Mouse (Mus musculus) megakaryocyte-erythroid progenitor cell, adult 5-6 weeks (primary cell): ENCODE data around the gene Mfsd4b1. TPM values are rescaled to one million over a fixed set of nuclear protein-coding genes. Genes with fewer than 3 reads are reported as not detected.
"Not testable (repeated sequence)": the region's sequence is repeated elsewhere in the genome, so short reads cannot be mapped to it uniquely, and the experiment has no call there.

Experiments used
- ATAC-seq: replicated peaks from 2 replicates; pipeline ENCODE4 v1.8.0; 2016; ENCODE audit warnings: mild to moderate bottlenecking, inconsistent platforms; ENCODE audit not compliant: severe bottlenecking, poor library complexity, low FRiP score, low TSS enrichment
- total RNA-seq, 2 experiments: library from RNA; stranded (forward) in 1 of 2; stranded (reverse) in 1 of 2; fragments of 200-1000, 215-1000 nt in 1 of 2; fragments of >200 nt in 1 of 2; fragmentation: Nextera tagmentation in 1 of 2; gene quantifications; 2 replicates each; pipeline ENCODE4 v1.2.3; 2014 to 2017

Mfsd4b1 gene
- total RNA-seq, 2 experiments from 2014 or later, result not detected

DNA sequence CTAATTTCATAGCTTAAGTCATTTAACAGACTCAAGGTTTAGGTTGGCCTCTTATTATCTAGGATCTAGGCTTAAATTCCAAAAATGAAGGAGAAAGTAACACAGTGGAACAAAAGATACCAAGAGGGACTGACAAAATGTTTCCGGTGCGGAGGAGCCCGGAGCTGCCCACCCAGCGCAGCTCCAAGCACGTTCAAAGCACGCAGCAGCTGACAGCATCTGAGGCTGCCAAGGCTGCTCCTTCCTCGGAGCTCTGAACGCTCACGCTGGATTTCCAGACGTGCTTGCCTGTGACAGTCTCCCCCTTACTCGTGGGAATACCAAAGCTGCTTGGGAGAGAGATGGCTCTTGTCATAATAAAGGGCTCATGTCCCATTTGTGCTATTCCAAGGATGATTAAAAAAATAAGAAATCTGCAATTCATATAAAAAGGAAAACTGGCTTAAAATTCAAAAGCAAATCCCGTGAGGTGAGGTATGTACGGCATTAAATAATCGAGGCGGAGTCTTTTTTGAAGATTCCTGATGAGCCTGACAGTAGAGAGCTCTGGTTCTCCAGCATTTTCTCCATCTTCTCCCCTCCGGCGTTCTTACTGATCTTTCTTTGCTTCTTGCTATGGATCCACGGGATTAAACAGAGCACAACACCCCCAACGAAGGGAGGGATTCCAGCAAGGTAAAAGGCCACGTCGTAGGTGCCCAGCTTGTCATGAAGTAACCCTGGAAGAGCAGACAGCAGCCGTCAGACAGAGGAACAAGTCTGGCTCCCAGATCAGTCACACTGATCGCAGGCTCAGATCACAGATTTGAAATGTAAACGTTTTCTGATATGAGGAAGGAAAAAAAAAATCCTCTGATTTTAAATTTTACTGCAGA, 11.9 kb upstream of the Mfsd4b1 start:
- ATAC-seq, result no peak

DNA sequence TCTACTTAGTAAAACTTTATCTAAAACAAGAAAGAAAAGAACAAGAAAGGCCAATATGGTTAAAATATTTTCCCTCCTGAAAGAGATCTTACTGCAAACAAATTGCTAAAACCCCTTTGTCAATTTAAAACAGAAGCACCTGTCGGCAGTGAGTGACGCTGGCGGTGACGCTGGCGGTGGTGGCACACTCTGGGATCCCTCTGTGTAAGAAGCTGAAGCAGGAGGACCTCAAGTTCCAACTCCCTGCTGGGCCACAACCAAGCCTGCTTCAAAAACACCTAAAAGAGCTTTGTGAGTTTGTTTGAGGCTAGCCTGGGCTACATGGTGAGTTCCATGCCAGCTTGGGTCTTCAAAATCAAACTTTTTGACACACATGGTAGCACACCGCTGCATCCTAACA, 9.9 kb upstream of the Mfsd4b1 start:
- ATAC-seq, result no peak

DNA sequence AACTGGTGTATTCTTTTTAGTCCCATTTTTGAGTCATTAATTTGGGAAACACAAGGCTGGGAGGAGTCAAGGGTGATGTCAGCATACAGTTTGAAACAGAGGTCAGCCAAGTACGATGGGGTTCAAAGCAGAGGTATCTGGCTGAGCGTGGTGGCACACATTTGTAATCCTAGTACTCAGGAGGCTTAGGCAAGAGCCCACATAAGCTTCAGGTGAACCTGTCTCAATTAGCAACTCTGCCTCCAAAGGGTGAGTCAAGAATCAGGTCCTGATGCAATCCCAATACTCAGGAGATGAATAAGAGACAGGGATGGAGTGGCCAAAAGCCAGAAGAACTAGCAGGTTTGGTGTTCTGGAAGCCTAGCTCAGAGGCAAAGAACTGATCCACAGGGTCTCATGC, 7.8 kb upstream of the Mfsd4b1 start:
- no peak for ATAC-seq

DNA sequence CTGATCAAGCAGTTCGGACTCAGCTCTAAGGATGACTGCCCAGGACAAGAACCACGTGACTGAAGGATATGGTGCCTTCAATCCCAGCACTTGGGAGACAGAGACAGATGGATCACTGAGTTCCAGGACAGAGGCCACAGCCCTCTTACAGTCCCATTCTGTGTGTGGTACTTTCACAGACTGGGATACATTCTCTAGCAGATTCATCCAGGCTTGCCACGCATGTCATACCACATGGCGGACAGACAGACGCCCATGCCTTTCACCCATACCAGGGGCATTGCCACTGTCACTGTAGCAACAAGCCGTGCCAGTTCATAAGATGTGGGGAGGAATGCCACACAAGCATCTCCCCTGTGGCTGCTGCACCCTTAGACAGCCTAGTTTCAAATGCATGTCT, 5.6 kb upstream of the Mfsd4b1 start:
- ATAC-seq, result no peak

DNA sequence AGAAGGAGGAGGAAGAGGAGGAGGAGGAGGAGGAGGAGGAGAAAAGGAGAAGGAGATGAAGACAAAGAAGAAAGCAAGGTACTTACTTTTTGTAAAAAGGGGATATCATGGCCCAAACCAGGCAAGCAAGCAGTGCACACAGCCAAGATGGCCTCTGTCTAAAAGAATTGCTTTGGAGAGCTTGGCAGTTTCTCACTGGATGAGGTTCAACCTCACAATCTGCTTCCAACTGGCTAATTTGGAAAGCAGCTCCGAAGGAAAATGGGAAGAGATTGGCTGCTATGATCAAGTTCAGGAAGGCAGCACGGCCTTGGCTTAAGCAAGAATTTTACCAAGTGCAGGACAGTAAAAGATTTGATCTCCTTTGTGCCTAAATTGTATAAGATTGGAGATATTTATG, 4.5 kb upstream of the Mfsd4b1 start:
- no peak for ATAC-seq

DNA sequence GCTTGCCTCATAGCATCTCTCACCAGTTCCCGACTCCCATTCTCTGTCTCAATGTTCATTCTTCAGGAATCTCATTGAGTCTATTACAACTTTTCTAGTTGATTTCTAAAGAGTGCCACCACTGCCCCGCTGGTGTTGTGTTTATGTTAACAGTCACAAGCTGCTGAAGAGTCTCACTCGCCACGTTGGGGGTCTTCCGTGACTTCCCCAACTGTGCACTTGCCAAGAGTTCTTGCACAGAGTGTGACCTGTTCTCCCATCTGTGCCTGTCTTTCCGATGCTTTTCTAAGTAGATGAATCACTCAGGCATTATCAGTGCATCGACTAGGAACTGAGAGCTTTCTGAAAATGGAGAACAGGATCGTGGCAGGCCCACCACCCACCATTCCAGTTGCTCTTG, 3.0 kb upstream of the Mfsd4b1 start:
- ATAC-seq, result no peak

DNA sequence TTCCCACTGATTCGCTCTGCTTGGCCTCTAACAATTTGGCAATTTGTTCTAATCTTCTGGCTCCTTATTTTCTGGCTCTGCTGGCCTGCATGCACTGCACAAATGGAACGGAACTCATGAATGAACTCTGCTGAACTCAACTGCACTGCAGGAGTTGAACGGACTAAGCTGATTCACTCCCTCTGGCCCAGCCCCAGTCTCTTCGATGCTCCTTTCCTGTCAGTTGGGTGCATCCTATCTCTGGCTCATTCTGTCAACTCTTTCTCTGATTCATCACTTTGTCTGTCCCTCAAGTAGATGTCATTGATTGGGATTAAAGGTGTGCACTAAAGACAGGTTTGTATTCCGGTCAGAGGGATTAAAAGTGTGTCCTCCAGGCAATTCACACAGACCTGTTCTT, 1.5 kb upstream of the Mfsd4b1 start:
- ATAC-seq, result no peak

DNA sequence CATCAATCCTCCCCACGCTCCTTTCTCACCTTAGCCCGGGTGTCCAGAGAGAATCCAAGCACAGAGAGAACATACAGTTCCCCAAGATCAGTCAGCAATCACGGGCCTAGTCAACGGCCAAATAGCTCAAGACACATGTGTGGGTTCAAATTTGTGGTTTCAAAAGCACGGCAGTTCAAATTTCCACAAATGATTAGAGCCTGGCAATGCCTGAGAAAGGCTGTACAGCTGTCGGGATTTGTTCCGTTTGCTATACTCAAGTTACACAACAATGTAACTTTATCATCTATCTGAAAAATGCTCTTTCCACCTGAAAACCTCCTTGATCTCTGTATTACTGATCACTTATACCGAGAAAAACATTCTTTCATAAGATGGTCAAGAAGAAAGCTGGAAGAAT, 492 bp upstream of the Mfsd4b1 start:
- ATAC-seq, result no peak

DNA sequence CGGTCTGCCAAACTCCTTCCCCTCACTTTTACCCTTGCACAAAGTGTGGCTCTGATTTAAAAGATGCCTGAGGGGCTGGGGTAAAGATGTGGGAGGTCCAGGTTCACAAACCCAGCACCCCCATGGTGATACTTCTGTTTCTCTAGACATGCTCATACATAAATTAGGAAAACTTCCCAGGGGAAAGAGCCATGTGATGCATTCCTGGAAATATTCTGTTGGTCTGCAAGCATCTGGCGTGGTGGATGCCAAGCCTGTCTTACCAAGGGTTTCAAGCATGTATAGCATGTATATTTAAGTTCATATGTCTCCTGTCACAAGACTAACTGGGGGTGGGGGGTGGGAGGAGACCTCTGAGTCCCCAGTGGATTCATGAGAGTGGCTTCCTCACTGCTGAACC, 4.7 kb downstream of the Mfsd4b1 start:
- no peak for ATAC-seq

DNA sequence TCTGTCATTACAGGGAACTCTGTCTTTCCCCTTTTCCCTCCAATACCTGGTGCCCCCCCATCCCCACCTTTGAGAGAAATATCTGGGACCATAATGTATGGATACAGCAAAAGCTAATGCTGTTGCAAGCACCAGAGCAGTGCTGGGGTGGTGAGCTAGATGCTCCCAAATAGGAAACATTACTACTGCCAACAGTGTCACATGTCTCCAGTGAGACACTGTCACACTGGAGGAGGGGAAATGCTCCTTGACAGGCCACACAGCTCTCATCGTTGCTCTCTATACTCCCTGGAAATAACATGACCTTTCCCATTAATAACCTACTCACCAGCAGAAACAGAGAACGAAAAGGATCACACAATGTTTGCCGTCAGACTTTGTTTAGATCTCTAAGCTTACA, 5.6 kb downstream of the Mfsd4b1 start:
- no peak for ATAC-seq

DNA sequence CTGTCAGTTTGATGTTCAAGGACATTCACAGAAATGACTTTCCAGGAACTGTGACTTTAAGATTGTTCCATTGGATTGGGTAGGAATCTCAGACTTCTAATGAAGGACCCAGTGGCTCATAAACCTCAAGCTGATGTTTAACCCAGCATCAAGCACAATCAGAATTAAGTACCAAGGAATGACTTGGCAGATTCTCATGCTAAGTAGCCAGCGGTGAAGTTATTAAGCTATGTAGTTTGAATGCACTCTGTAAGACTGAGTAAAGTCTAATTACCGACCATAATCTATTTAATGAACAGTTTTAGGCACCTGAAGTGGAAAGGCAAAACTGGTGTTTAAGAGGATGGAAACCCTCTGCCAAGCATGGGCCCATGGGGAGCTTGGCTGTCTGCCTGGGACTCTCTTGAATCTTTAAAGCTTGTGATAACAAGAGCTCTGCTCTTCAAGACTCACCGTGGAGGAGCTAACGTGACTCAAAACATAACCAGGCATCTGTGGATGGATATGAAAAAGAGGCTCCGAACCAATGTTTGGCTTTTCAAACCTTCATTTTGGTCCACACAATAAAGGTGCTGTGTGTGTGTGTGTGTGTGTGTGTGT, 6.7 kb downstream of the Mfsd4b1 start:
- no peak for ATAC-seq

DNA sequence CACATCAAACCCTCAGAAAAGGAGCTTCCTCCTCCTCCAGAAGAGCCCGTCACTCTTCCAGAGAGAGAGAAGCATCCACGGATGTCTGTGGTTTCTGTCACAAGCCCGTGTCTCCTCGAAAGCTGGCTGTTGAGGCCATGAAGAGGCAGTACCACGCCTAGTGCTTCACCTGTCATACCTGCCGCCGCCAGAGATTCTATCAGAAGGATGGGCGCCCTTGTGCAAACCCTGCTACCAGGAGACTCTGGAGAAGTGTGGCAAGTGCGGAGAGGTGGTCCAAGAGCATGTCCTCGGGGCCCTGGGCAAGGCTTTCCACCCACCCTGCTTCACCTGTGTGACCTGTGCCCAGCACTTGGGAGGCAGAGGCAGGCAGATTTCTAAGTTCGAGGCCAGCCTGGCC, 15.5 kb downstream of the Mfsd4b1 start:
- no peak for ATAC-seq

DNA sequence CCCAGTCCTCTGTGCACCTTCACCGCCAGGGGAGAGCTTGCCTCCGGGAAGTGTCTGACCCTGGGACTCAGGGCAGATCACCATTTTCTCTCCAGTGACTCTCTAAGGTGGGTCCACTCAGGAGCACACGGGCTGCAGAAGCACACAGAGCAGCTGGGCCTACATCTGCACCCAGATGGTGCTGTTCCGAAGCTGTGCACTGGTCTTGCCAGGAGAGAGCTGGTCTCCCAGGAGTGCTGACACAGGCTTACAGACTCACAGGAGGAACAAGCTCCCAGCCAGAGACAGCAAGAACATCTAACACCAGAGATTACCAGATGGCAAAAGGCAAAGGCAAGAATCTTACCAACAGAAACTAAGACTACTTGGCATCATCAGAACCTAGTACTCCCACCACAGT, 16.2 kb downstream of the Mfsd4b1 start:
- not testable (repeated sequence) for ATAC-seq

DNA sequence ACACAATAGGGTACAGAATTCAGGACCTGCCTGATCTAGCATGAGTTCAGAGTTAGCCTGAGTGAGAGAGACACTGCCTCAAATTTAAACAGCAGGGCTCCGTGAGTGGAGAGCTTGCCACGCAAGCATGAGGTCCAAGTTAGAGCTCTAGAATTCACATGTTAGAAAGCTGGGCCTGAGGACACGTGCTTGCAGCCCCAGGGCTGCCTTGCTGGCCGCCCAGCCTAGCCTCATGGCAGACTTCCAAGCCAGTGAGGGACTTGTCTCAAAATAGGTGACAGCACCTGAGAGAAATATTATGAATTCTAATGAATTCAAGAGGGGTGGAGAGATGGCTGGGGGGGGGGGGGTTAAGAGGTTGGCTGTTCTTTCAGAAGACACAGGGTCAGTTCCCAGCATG, 17.1 kb downstream of the Mfsd4b1 start:
- no peak for ATAC-seq

DNA sequence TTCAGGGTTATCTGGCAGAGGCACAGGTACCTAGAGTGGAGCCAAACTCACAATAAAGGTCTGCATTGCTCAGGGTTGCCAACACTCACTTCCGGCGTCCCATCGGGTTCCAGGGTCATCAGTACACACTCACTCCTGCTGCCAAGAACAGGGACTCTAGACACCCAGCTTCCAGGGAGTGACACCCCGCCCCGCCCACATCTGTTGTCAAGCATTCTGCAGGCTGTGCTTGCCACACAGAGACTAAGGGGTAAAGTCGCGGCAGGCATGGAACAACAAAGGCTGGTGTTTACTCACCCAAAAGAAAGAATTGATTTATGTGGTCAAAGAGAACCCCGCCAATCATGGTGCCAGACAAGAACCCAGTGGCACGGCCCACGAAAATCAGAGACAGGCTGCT, 18.1 kb downstream of the Mfsd4b1 start:
- ATAC-seq, result no peak

DNA sequence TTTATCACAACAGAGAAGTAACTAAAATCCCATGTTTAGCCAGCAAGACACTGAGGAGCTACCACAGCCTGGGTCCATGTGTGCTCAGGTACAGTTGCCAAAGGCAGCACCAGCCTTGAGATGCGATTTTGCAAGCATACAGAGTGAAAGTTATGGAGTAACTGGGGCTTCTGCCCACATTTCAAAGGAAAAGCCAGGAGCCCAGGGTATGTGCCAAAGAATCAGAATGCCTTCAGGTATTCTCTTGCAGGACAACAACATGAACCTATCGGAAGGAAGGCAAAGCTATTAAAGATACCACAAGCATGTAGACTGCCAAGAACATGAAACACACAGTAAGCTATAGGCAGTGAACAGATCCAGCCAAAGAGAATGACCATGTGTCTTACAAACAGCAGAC, 24.3 kb downstream of the Mfsd4b1 start:
- ATAC-seq, result no peak

DNA sequence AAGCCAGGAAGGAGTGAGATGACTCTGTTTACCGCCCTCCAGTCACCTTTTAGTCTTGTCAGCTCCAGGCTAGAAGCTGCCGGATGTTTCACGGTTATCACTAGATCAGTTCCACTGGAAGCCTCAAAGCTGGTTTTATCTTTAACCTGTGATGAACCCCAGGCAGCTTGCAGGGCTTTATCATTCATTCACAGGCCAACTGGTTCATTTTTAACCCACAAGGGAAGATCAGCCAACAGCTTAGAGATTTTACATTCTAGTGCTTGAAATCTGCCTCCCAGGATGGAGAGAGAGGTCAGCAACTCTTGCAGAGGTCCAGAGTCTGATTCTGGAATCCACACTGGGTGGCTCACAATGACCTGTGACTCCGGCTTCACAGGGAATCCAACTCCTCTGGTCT, 33.9 kb downstream of the Mfsd4b1 start:
- ATAC-seq, result peak; percentile 88

DNA sequence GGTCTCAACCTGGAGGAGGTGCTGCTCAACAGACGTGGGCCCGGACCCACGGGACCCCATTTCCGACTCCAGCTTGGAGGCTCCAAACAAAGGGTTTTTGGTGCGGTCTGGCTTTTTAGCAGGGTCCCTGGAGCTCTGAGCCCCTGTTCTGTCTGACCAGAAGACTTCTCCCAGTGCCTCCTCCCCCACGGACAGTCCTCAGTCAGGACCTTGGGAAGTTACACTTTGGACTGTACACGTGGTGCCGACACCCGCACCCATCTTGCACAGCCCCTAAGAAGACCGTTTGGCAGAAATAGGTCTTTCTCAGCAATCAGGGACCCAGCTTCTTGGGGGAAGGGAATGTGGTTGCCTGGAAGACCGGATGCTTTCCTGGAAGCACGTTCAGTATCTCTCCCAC, 38.6 kb downstream of the Mfsd4b1 start, which contains the start of gene Mfsd4b5:
Gene Mfsd4b5, minus strand, starts transcription at position 181 of the 400 bp plus-strand sequence.
- no peak for ATAC-seq

DNA sequence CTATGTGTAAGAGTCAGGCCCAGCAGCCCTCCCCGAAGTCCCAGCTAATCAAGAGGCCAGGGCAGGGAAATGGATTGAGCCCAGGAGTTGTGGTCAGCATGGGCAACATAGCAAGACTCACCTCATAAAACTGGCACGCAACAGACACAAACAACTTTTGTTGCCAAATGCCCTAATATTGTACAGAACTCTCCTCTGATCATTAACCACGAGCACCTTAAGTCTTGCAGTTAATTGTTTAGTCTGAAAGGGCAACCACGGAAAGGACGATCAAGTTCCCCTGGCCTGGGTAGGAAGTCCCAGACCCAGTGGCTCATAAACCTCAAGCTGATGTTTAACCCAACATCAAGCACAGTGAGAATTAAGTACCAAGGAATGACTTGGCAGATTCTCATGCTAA, 42.5 kb downstream of the Mfsd4b1 start:
- no peak for ATAC-seq

DNA sequence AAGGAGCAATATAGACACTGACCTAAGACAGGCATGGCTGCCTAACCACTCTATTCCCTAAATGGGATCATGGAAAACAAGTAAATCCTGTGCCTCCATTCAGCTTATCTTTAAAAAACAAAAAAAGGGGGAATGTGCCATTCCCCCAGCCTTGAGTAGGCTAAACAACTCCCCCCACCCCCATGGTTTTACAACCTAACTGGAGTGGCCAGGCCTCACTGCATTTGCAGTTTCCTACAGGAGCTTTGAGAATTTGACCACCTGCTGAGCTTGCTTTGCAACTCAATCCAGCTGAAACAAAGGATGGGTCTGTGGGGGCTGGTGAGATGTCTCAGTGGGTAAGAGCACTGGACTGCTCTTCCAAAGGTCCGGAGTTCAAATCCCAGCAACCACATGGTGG, 46.8 kb downstream of the Mfsd4b1 start:
- no peak for ATAC-seq

DNA sequence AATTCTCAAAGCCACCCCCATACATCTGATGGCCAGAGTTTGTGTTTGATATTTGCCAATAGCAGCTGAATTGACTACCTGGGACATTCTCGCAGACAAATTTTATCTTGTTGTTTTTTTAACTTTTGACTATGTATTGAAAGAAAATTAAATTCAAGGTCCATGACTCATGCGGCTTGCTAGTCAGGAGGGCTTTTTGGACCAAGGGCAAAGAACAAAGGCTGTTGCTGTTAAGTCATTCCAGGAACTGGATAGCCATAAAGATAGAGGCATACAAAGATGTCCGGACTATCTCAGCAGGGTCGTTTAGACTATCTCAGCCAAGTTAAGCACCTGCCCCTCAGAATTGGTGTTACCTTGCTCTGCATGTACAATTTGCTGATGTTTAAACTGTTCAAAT, 47.7 kb downstream of the Mfsd4b1 start:
- no peak for ATAC-seq
